Mouse (Mus musculus) yolk sac, embryonic 10.5 days (tissue): ENCODE measurements around the gene Slc25a30.
"Not testable (repeated sequence)": the region's sequence is repeated elsewhere in the genome, so short reads cannot be mapped to it uniquely, and the experiment has no call there.

Experiments used
- DNase-seq: peaks from one replicate; pipeline ENCODE4 v3.0.0-alpha.2; 2017; ENCODE audit warnings: low spot score

The Slc25a30 gene

DNA sequence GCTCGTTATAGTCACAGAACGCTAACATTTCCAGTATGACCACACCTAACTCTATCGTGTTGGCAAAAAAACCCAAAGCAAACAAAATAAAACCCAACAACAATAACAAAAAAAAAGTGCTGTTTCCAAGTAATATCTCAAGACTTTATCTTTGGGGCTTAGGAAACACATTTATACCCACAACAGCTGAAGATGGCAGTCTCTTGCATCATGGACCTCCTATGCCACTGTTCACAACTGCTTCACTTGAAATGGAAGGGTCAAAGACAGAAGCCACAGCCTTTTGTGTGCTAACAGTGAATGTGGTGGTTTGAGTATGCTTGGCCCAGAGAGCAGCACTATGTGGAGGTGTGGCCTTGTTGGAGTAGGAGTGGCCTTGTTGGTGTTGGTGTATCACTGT, 4.5 kb upstream of the Slc25a30 start:
- no peak for DNase-seq

DNA sequence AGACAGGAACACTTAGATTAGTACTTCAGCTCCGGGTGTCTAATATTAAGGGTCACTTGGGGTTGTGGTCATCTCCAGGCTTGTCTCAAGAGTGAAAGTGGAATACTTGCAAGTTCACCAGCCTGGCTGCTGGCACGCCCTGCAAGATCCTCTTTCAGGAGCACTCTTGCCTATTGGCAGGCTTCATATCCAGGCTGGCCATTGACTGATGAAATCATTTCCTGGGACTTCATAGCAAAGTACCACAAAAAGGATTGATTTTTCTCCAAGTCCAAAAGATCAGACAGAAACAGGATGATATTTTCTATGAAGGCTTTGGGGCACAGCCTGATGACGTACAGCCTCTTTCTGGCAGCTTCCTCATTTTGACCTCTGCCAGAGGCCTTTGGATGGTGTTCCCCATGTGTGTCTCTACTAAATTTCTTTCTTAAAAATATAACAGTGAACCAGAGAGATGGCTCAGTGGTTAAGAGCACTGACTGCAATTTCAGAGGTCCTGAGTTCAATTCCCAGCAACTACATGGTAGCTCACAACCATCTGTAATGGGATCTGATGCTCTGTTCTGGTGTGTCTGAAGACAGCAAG, 3.7 kb upstream of the Slc25a30 start:
- DNase-seq = no peak

DNA sequence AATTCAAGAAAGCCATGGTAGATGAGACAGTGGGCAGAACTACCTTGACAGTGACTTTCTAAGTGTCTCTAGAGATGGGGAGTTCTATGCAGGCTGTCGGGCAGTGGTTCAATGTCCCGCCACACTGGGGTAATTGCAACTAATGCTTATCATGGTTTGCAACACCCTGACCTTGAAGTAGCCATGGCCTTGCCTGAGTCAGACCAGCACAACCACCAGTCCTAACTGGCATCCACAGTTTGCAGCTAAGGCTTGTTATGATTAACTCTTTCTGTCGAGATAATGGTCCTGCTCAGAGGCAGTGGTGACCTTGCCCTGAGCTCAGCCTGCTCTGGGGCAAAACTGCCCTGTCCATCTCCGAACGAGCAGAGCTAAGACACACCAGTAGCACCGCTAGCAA, 2.5 kb upstream of the Slc25a30 start:
- no peak for DNase-seq

DNA sequence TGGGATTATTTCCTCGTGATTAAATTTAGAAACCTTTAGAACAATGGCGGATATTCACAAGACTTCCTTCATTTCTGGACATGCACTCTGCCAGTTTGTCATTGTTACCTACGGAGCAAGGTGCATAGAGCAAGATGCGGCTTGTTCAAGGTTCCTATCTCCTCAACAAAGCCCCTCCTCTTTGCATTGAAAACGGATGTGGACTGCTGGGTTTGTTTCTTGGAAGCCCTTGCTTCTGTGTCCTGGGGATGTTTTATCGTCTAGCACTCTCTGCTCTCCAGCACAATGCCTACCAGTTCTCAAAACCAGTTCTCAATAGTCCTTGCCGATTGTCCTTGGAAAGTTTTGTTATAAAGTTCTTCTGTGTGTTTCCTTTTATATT, 948 bp upstream of the Slc25a30 start:
- DNase-seq = no peak

DNA sequence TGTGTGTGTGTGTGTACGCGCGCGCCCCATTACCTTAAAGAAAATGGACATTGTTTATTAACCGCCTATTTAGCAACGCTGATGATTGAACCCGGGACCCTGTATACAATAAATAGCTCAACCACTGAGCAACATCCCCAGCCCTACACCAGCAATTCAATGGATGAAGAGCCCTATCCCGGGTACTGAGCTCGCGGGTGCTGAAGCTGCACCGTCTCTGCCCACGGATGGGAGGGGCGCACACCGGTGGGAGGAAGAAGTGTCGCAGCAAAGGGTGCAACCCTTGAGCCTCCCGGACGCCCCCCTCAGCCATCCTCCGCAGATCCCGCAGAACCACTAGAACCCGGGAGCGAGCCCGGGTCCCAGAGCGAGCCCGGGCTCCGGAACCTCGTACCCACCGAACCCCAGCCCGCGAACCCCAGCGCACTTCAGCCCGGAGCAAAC, 391 bp downstream of the Slc25a30 start:
- DNase-seq = no peak

DNA sequence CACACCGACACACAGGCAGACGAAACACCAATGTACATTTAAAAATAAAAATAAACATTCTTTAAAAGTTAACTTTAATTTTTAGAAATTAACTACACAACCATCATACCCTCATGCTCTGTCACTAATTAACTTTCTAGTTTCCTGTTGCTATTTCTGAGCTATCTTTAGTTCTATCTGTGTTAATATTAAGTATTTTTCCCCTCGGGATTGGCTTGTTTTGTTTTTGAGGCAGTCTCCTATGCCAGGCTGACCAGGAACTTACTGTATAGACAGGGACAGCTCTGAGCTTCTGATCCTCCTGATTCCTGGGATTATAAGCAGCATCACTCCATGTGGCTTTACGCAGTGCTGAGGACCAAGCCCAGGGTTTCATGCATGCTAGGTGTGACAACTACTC, 6.9 kb downstream of the Slc25a30 start:
- no peak for DNase-seq

DNA sequence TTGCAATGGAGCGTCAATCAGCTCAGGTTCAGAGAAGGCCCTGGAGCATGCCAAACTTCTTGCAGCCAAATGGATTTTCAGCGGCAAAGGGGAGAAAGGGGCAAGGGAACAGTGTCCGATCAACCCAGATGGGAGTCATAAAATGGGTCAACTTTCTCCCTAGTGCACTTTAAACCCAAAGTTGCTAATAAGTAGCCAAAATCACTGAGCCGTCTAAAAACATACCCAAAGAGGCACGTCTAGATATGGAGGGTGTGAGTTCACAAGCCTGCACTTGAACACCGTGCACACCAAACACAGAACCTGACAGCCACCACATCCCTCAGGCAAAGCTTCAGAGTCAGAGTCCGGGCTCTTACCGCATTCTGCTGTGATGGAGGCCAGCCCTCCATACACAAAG, 10.2 kb downstream of the Slc25a30 start:
- no peak for DNase-seq

DNA sequence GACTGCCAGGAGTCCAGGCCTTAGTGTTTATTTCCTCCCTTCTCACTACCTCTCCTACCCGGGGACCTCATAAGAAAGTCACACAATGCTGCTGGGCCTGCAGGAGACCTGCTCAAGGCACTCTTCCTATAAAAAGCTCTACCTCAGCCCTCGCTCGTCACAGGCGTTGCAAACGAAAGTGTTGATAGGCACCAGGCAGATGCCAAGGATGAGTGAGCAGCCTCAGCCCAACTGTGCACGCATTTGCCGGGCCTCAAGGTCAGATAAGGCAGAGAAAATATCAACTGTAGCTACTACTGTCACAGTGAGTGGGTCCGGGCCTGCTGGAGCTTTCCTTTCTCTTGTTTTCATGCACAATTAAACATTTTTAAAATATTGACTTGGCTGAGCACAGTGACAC, 13.4 kb downstream of the Slc25a30 start:
- no peak for DNase-seq

DNA sequence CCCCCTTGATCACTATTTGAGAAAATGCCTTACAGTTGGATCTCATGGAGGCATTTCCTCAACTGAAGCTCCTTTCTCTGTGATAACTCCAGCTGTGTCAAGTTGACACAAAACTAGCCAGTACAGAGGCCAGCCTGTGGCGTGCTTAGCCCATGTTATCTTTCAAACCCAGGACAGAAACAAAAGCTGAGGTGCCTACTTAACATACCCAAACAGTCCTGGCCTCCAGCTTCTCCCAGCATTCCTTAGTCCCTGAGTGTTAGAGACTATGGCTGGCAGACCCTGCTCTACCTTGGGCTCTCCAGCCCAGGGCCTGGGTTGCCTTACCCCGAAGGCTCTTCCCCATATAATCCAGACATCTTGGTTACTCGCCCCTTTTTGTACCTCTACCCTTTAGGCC, 14.4 kb downstream of the Slc25a30 start:
- not testable (repeated sequence) for DNase-seq

DNA sequence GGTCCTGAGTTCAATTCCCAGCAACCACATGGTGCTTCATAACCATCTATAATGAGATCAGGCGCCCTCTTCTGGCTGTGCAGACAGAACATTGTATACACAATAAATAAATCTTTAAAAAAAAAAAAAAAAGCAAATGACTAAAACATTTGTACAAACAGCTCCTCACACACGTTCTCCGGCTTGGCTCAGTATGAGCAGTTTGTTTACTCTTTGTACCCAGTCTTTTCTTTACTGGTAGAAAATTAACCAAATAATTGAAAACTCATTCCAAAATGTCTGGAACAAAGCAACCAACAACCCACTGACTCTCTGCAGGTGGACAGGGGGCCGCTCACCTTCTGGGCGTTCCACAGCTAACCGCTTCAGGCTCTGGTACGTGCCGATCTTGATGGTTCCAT, 15.7 kb downstream of the Slc25a30 start:
- DNase-seq = no peak

DNA sequence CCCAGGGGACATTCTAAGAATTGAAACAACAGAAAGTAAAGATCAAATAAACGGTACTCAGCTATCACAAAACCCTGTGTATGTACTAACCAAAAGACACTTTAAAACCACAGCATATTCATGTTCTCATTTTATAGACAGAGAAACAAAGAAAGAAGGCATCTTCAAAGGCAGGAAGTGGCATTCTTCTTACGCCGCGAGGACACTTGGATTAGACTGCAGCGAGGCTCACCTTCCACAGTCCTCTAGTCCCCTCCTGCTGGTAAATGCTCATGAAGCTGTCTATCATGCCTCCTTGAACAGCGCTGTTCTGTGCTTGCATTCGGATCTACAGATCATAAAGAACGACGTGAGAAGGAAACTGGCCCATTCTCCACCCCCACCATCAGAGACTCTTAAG, 17.5 kb downstream of the Slc25a30 start:
- no peak for DNase-seq

DNA sequence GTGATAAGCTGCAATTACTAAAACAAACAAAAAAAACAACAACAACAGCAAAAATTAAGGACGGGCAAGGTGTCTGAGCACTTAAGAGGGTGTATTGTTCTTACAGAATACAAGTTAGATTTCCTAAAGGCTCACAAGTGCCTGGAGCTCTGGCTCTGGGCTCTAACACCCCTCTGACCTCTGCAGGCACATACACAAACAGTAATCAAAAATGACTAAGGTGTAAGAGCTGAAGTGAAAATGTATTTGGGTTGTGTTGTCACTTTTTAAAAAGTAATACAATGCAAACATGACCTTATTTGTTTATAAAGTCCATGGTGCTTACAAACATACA, 18.6 kb downstream of the Slc25a30 start:
- no peak for DNase-seq

DNA sequence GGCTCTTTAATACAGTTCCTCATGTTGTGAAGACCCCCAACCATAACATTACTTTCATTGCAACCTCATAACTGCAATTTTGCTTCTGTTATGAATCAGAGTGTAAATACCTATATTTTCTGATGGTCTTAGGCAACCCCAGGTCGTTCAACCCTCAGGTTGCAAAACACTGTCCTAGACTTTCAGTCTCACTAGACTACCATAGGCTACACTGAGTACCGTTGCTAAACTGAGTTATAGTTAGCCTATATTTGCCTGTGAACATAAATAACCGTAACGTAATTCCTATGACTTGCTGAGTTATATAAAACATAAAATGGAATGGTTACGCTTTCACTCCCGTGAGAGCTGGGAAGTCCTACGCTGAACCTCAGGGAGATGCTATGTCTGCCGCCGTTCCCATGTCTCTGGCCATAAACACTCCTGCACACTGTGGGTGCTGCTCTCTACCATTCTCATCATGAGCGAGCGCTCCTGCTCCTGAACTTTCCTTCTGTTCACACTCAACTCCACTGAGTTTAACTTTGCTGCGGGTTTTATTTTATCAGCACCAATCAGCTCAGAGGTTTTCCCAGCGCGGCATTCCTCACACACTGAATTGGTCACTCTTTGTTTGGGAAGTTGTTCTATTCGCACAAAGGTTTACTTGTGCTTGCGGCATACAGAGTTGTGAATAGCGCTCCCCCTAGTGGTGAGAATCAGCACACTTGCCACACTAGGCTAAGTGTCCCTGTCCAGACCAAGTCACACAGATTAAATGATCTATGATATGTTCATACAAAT, 19.2 kb downstream of the Slc25a30 start:
- peak; percentile 61 for DNase-seq

DNA sequence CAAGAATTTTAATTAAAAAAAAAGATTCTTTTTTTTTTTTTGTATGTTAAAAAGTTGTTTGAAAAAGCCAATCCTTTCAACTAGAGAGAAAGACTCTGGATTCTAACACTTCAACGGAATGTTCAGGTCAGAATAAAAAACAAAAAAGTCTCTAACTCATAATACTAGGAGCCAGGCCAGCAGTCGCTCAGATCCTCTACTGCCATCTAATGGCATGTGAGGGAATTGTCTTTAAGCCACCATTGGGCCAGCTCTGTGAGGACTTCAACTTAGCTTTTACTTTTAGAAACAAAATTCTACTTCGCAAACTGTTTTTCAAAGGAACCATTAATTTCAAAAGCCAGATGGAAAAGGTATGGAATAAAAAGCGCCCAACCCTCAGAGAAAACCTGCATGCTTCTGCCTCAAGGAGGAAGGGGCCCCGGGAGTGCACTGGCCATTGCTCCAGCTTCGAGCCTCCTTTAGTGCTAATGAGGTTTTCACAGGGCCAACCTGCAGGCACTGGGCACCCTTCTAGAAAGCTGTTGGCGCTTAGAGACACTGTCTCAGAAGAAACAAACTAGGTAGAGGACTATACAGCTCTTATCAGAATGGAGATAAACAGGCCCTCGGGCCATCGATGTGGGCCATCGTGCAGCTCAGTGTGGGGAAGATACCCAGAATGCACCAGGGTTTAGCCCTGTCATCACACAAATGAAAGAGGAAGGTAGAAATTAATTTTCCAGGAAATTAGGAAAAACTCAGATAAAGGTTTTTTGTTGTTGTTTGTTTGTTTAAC, 25.6 kb downstream of the Slc25a30 start:
- peak; percentile 34 for DNase-seq

DNA sequence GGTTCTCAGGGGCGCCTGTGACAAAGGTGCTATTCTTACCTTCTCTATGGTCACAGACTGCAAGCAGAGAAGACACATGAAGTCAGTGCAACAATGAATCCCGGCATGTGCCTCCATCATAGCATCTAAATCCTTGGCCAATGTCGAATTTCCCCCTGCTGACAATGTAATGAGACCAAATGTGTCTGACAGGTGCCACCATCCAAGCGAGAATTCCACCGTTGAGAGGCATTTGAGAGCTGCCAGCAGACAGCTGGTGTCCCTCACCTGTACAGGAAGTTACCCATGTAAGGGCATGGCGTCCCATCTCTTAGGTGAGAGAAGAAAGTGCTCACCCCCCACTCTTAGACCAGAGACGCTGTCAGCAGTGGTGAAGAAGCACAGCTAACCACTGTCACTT, 28.4 kb downstream of the Slc25a30 start:
- no peak for DNase-seq

DNA sequence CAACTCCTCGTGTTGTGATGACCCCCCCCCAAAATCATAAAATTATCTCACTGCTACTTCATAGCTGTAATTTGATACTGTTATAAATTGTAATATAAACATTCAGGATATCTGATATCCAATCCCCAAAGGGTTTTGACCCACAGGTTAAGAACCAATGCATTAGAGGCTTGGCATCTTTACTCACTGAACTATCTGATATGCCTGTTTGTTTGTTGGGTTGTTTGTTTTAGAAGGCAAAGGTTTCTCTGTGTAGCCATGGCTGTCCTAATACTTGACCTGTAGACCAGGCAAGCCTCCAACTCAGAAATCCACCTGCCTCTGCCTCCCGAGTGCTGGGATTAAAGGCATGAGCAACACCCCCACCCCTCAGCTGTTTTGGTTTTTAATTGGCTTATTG, 29.0 kb downstream of the Slc25a30 start:
- DNase-seq = no peak

DNA sequence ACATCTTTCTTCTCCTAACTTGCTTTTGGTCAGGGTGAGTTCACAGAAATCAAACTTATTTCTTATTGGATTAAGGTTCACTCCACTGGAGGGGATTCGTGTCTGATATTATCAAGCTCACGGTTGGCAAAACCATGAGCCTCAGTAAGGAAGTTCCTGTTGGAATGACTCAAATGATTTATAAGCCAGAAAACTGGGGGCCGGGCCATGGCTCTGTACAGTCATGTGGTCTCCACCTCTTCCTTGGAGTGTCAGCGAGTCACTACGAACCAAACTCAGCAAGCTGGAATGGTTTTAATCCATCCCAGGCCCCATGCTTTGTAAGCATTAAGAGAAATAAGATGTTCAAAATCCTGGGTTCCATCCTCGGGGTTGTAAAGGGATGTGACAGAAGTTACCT, 29.9 kb downstream of the Slc25a30 start:
- no peak for DNase-seq

DNA sequence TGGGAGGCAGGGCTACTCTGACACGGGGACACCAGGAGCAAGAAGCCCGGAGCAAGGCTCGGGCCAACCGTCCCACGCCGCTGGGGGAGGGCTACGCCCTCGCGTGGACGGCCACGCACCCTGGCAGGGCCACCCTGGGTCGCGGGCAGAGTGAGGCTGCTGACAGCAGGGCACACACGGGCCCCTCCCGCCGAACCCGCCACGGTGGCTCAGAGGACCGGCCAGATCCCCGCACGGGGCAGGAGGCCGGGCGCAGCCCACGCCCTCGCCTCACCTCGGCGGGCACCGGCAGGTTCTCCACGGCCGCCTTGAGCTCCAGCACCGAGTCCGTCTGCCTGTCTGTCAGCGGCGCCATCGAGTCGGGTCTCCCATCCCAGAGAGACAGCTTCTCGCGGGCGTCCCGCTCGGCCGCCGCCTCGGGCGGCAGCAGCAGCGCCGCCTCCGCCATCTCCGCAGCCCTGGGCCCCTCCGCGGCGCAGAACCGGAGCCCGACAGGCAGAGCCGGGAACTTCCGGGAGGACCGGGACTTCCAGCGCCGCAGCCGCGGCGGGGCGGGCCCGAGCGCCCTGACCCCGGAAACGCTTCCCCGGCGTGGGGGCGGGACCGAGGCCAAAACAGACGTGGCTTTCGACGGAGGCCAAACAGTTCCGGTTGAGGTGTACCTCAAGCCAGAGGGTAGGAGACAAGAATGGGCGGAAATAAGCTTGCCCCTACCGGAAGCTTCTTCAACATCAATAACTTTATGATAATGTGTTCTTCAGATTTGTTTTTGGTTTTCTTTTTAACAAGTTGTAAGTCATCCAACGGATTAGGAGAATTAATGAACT, 32.6 kb downstream of the Slc25a30 start, which contains the start of gene Cog3:
Cog3 (minus strand) TSS at position 527 of the 827 bp plus-strand sequence.
- DNase-seq = peak; percentile 94

DNA sequence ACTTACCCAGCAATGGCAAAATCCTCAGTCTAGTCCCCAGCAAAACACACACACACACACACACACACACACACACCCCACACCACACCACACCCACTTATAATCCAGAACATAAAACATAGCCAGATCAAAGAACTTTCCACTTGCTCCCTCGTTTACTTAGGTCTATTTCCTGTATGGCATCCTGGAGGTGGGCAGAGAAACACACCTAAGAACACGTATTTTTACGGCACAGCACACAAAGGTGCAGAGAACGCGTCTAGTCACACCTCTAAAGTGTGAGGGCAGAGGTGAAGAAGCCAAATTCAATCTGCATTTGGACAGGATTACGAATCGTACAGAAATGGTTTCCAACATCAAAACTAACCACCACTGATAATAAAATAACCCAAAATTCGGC, 33.6 kb downstream of the Slc25a30 start:
- no peak for DNase-seq

DNA sequence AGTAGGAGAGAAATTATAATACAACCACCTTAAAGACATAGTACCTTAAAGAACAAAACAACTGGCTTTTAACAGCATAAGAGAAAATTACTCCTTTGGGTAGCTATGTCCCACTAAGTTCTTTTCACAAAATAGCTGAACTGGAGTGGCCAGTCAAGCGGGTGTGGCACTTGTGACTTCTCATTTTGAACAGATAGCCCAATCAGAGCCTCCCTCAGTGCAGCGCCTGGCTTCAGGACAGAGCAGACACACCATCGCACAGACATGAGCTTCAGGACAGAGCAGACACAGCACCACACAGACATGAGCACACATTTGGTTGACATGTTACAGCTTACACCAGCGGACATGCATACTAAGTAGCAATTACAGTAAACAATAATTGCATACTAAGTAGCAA, 35.8 kb downstream of the Slc25a30 start:
- no peak for DNase-seq

DNA sequence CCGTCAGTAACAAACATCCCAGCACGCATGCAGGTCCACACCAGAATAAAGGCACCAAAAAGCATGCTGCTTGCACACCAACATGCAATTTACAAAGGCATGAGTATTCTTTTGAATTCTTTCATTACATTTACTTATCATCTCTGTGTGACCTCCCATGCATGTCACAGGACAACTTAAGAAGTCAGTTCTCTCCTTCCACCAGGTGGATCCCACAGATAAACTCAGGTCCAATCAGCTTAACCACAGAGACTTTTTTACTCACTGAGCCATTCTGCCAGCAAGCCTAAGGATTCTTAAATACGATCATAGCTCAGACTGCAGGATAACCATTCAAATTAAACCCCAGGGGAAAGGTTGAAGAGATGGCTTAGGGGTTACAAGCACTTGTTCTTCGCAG, 37.7 kb downstream of the Slc25a30 start:
- DNase-seq = no peak

DNA sequence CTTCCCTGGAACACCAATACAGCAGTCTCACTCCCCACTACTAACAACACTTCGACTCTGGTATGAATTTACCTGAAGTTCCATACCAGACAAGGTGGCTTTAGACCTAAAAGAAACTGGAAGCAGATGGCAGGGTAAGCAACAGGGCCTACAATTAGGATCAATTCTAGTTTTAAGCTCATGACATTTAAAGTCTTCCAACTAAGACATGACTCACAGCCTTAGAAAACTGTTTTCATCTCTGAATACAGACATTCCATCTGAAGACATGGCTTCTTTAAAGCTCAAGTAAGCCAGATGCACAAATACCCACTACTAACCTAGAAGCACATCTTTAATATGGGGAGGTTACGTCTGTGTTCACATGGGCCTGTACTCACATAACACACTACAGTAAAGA, 38.9 kb downstream of the Slc25a30 start:
- no peak for DNase-seq
